In the genomic region with DNA sequence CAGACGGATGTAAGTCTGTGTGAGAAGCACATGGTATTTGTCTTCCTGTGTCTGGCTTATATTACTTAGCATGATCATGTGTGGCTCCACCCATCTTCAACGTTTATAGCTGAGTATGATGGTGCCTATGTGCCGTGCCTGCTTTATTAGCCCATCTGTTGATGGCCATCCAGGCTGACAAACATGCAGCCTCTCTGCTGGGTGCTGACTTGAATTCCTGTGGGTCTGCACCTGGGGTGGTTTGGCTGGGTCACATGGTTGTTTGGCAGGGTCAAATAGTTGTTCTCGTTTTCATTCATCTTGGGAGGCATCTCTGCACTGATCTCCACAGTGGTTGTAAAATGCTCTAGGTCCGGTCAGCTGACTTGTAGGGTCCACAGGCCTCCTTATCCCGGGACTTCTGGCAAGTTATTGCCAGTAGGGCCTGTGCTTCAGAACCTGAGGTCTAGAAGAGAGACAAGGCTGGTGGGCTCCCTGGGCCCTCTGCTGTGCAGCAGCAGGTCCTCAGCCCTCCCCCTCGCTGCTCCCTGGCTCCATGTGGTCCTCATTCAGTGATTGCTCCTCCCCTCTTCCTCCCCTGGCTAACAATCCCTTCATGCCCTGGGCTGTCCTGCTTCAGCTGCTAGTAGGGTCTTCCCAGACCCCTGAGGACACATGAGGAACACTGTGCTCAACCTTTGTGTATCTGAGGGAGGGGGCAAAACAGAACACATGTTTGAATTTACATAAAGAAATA, we compare ENCODE assay signal across 9 mouse cellular contexts. TPM values are rescaled to one million over a fixed set of nuclear protein-coding genes. Genes with fewer than 3 reads are reported as not detected.
DNase-seq lines count a peak whose midpoint lies in the region; ATAC-seq and TF ChIP-seq lines count a peak whose summit lies in the region.
"Had no signal": no experiment of that assay in that cellular context is flagged by ENCODE, and none has a peak within 500 bp of the region (broad histone marks: within the 10 kb centered on the region; RNA-seq: fewer than 3 reads in every experiment).

No protein-coding gene starts in this region.

- TF ChIP-seq CTCF in lung, embryonic 14.5 days (IDR thresholded peaks at IDR 0.05; ENCODE audit: low read depth) = no peak

- no peaks in the 10 kb centered on the region for H3K36me3 ChIP-seq in heart, embryonic 12.5 days
- no peaks in the 10 kb centered on the region for H3K36me3 ChIP-seq in heart, embryonic 11.5 days (ENCODE audit: control insufficient read depth, insufficient read depth, low read length)
- H3K36me3 ChIP-seq in lung, embryonic 14.5 days (ENCODE audit: insufficient read depth) = no peaks in the 10 kb centered on the region
- no peaks in the 10 kb centered on the region for H3K36me3 ChIP-seq in intestine, embryonic 15.5 days
- H3K36me3 ChIP-seq: midbrain, embryonic 13.5 days had no signal

- peaks cover 59% of the 10 kb centered on the region for H3K4me1 ChIP-seq in heart, embryonic 12.5 days (replicated peaks)
- peaks cover 22% of the 10 kb centered on the region for H3K4me1 ChIP-seq in heart, embryonic 11.5 days (ENCODE audit: control insufficient read depth, insufficient read depth, low read length)
- H3K4me1 ChIP-seq in lung, embryonic 14.5 days (ENCODE audit: insufficient read depth) = peaks cover 9% of the 10 kb centered on the region; the same call in 1 of the 2 replicates
- peaks cover 20% of the 10 kb centered on the region for H3K4me1 ChIP-seq in intestine, embryonic 15.5 days (replicated peaks)

- WGBS in heart, embryonic 12.5 days = 65% methylated on average over 7 of the region's 7 CpGs
- 72% methylated on average over 7 of the region's 7 CpGs for WGBS in heart, embryonic 11.5 days (ENCODE audit: insufficient replicate concordance)
- 55% methylated on average over 7 of the region's 7 CpGs for WGBS in lung, embryonic 14.5 days
- 39% methylated on average over 7 of the region's 7 CpGs for WGBS in intestine, embryonic 15.5 days

- 0 out of 2 replicates have a peak overlapping the region, but pooled peaks have one; percentile 59 for H3K27ac ChIP-seq in heart, embryonic 12.5 days (ENCODE audit: poor library complexity, severe bottlenecking)
- H3K27ac ChIP-seq in heart, embryonic 11.5 days (ENCODE audit: low read depth, low read length) = no peak overlapping the region
- H3K27ac ChIP-seq in lung, embryonic 14.5 days (ENCODE audit: low read depth) = peak overlapping the region; percentile 30; the same call in 1 of the 2 replicates
- peak overlapping the region; percentile 51 for H3K27ac ChIP-seq in intestine, embryonic 15.5 days

- DNase-seq in cerebellum, adult 11 months = peak; percentile 38
- no peak for DNase-seq in lung, embryonic 14.5 days
- DNase-seq in lung, adult 18-20 months = no peak
- no peak for DNase-seq in thymus, postnatal 25 days

- H3K27me3 ChIP-seq in heart, embryonic 12.5 days (replicated peaks) = no peaks in the 10 kb centered on the region
- no peaks in the 10 kb centered on the region for H3K27me3 ChIP-seq in heart, embryonic 11.5 days (ENCODE audit: control insufficient read depth, insufficient read depth, low read length)
- no peaks in the 10 kb centered on the region for H3K27me3 ChIP-seq in lung, embryonic 14.5 days (ENCODE audit: insufficient read depth, low read length)
- no peaks in the 10 kb centered on the region for H3K27me3 ChIP-seq in intestine, embryonic 15.5 days (replicated peaks)

- no peak overlapping the region for H3K4me2 ChIP-seq in heart, embryonic 12.5 days
- no peak overlapping the region for H3K4me2 ChIP-seq in heart, embryonic 11.5 days
- H3K4me2 ChIP-seq in lung, embryonic 14.5 days = no peak overlapping the region
- no peak overlapping the region for H3K4me2 ChIP-seq in intestine, embryonic 15.5 days (replicated peaks)
- H3K4me2 ChIP-seq: midbrain, embryonic 13.5 days had no signal

- ATAC-seq in cerebellum, adult (ENCODE audit: insufficient number of reproducible peaks, low FRiP score, low TSS enrichment) = no peak
- no peak for ATAC-seq in heart, embryonic 12.5 days (ENCODE audit: insufficient number of reproducible peaks, low FRiP score)
- no peak for ATAC-seq in heart, embryonic 11.5 days (replicated peaks; ENCODE audit: insufficient number of reproducible peaks, low FRiP score, low TSS enrichment)
- ATAC-seq in lung, embryonic 14.5 days (ENCODE audit: insufficient read depth) = no peak
- ATAC-seq in intestine, embryonic 15.5 days = no peak
- ATAC-seq: midbrain, embryonic 13.5 days had no signal

- no peak overlapping the region for H3K9ac ChIP-seq in heart, embryonic 12.5 days
- no peak overlapping the region for H3K9ac ChIP-seq in heart, embryonic 11.5 days (ENCODE audit: low read depth, low read length)
- H3K9ac ChIP-seq in lung, embryonic 14.5 days = no peak overlapping the region
- H3K9ac ChIP-seq in intestine, embryonic 15.5 days = no peak overlapping the region
- H3K9ac ChIP-seq: midbrain, embryonic 13.5 days had no signal

- H3K9me3 ChIP-seq in heart, embryonic 12.5 days (replicated peaks) = no peaks in the 10 kb centered on the region
- no peaks in the 10 kb centered on the region for H3K9me3 ChIP-seq in heart, embryonic 11.5 days (replicated peaks; ENCODE audit: control insufficient read depth, low read length)
- H3K9me3 ChIP-seq in lung, embryonic 14.5 days (ENCODE audit: low read depth, low read length) = no peaks in the 10 kb centered on the region
- no peaks in the 10 kb centered on the region for H3K9me3 ChIP-seq in intestine, embryonic 15.5 days
- H3K9me3 ChIP-seq: midbrain, embryonic 13.5 days had no signal

- H3K4me3 ChIP-seq in heart, embryonic 12.5 days = no peak overlapping the region
- no peak overlapping the region for H3K4me3 ChIP-seq in heart, embryonic 11.5 days (ENCODE audit: low read depth, low read length)
- no peak overlapping the region for H3K4me3 ChIP-seq in lung, embryonic 14.5 days (ENCODE audit: low read depth, low read length)
- H3K4me3 ChIP-seq in intestine, embryonic 15.5 days (replicated peaks) = no peak overlapping the region
- H3K4me3 ChIP-seq: midbrain, embryonic 13.5 days had no signal

RNA-seq across cellular contexts. Expression of gene Pomgnt2, which starts 29.1 kb away (rescaled TPM):
- 14.3 and 14.7 TPM in 2 replicates for polyA plus RNA-seq in heart, embryonic 12.5 days (2016; fragmentation: Nextera tagmentation; extraction: Ambion mirVana)
- polyA plus RNA-seq in heart, embryonic 11.5 days (2014; fragmentation: Nextera tagmentation; extraction: Ambion mirVana) = 8.8 and 10.6 TPM in 2 replicates
- polyA plus RNA-seq in lung, embryonic 14.5 days (2014; fragmentation: Nextera tagmentation; extraction: Ambion mirVana) = 9.9 and 10.5 TPM in 2 replicates
- polyA plus RNA-seq in intestine, embryonic 15.5 days (2015; fragmentation: Nextera tagmentation; extraction: Ambion mirVana) = 12.9 and 15.9 TPM in 2 replicates
